Mouse (Mus musculus): ENCODE results near the gene Bbs9. TPM values are rescaled to one million over a fixed set of nuclear protein-coding genes. Genes with fewer than 3 reads are reported as not detected.
A peak's percentile ranks its signal among the peaks of the same experiment; 100 is the strongest.

Gene Bbs9
- total and polyA plus RNA-seq, 3 experiments: 6.3 to 12.4 (median 11.9) TPM

DNA sequence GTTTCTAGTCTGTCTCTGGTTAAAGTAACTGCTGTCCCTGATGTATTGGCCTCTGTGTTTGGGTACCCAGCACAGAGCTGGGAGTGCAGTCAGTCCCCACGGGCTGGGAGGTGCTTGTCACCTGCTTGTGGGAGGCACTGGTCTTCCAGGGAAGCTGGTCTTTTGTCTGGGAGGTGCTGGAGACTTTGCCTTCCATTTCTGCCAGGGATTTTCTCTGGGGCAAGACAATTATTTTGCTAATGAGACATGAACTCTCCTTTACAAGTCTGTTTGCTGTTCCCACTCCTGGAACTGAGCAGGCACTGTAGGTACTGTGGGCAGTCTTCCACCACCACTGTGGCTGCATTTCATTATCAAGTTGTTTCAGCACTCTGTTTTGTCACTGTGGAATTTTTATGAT, 223.0 kb downstream of the Bbs9 start:
- DNase-seq: no peak
- Histone ChIP-seq H3K9ac (ENCODE audit: low read depth, low read length) (no peak overlapping the region), H3K4me1 (ENCODE audit: control insufficient read depth, insufficient read depth, low read length) (no peaks in the 10 kb centered on the region), H3K79me2 (replicated peaks; ENCODE audit: control insufficient read depth, insufficient read depth, low read length) (no peaks in the 10 kb centered on the region), H3K4me3 (no peak overlapping the region), H3K27ac (no peak overlapping the region), H3K27me3 (ENCODE audit: control insufficient read depth, insufficient read depth, low read length) (no peaks in the 10 kb centered on the region), H3K36me3 (ENCODE audit: control insufficient read depth, insufficient read depth, low read length) (no peaks in the 10 kb centered on the region)
- no peak for TF ChIP-seq CTCF (IDR thresholded peaks at IDR 0.05)
- TF ChIP-seq EP300 (IDR thresholded peaks at IDR 0.05; ENCODE audit: insufficient read depth, low read depth, low read length): no peak
- TF ChIP-seq POLR2A (IDR thresholded peaks at IDR 0.05; ENCODE audit: insufficient read depth, low read depth, low read length): no peak
- WGBS: 40% methylated on average over 1 of the region's 1 CpGs
- intact Hi-C loops (cut with DNase I): no loop called here

DNA sequence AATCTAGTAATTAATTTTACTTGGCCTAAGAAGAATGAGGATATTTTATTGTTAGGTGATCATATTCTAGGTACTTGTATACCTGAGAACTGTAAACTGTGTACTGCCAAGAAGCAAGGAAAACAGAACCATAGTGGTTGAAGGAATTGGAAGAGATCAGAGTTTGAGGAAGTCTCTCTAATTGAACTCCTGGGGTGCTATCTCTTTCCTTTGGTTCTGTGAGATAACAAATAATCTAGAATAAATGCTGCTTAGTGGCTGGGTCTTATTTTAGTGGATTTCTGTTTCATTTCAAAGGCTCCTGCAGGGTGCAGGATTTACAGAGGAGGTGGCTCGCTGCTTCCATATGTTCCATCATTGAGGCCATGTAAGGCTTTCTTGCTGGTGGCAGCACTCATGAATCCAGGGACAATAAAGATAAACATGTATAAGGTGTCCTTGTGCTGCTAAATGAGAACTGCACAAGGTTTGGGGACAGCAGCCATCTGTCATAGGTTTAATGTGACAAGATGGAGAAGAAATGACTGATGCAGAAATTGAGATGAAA, 226.6 kb downstream of the Bbs9 start:
- intact Hi-C loops (cut with DNase I): loop anchor here (10.0 kb wide), 1 partner anchor 513 kb away; no protein-coding TSS in a partner anchor
- Histone ChIP-seq H3K36me3 (ENCODE audit: control insufficient read depth, insufficient read depth, low read length) (no peaks in the 10 kb centered on the region), H3K4me3 (no peak overlapping the region), H3K9ac (ENCODE audit: low read depth, low read length) (no peak overlapping the region), H3K27me3 (ENCODE audit: control insufficient read depth, insufficient read depth, low read length) (no peaks in the 10 kb centered on the region), H3K27ac (no peak overlapping the region), H3K4me1 (ENCODE audit: control insufficient read depth, insufficient read depth, low read length) (no peaks in the 10 kb centered on the region), H3K79me2 (replicated peaks; ENCODE audit: control insufficient read depth, insufficient read depth, low read length) (no peaks in the 10 kb centered on the region)
- WGBS: 68% methylated on average over 1 of the region's 1 CpGs
- no peak for TF ChIP-seq CTCF (IDR thresholded peaks at IDR 0.05)
- no peak for TF ChIP-seq POLR2A (IDR thresholded peaks at IDR 0.05; ENCODE audit: insufficient read depth, low read depth, low read length)
- TF ChIP-seq EP300 (IDR thresholded peaks at IDR 0.05; ENCODE audit: insufficient read depth, low read depth, low read length): no peak
- no peak for DNase-seq

DNA sequence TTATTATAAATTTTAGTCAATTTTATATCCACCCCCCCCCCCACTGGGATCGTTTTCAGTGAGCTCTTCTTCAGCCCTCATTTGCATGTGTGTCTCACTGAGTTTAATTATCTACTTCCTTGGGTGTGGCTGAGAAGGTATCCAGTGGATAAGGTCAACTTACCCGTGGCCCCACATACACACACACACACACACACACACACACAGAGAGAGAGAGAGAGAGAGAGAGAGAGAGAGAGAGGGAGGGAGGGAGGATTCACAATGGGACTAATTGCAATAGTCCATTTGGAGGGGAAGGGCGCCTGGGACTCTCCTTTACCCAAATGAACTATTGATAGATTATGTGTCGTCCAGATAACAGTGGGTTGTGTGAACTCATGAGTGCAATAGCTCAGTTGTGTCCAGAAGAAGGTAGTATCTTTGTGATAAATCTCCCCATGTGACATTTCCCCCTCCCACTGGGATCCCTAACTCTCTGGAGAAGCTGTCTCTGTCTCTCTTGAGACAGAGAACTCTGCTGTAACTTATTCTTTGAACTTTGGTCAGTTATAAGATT, 227.4 kb downstream of the Bbs9 start:
- Histone ChIP-seq H3K79me2 (replicated peaks; ENCODE audit: control insufficient read depth, insufficient read depth, low read length) (no peaks in the 10 kb centered on the region), H3K4me3 (no peak overlapping the region), H3K27me3 (ENCODE audit: control insufficient read depth, insufficient read depth, low read length) (no peaks in the 10 kb centered on the region), H3K36me3 (ENCODE audit: control insufficient read depth, insufficient read depth, low read length) (no peaks in the 10 kb centered on the region), H3K27ac (no peak overlapping the region), H3K9ac (ENCODE audit: low read depth, low read length) (no peak overlapping the region), H3K4me1 (ENCODE audit: control insufficient read depth, insufficient read depth, low read length) (no peaks in the 10 kb centered on the region)
- intact Hi-C loops (cut with DNase I): loop anchor here (10.0 kb wide), 1 partner anchor 512 kb away; no protein-coding TSS in a partner anchor
- no peak for DNase-seq
- 89% methylated on average over 4 of the region's 4 CpGs for WGBS
- TF ChIP-seq EP300 (IDR thresholded peaks at IDR 0.05; ENCODE audit: insufficient read depth, low read depth, low read length): no peak
- no peak for TF ChIP-seq CTCF (IDR thresholded peaks at IDR 0.05)
- TF ChIP-seq POLR2A (IDR thresholded peaks at IDR 0.05; ENCODE audit: insufficient read depth, low read depth, low read length): no peak

GRCm38 (mm10) chr9:22703541-22703940, 228.0 kb downstream of the Bbs9 start:
- DNase-seq: no peak
- intact Hi-C loops (cut with DNase I): loop anchor here (10.0 kb wide), 1 partner anchor 511 kb away; no protein-coding TSS in a partner anchor

GRCm38 (mm10) chr9:22707166-22707913, 231.8 kb downstream of the Bbs9 start:
- DNase-seq: no peak
- Histone ChIP-seq H3K79me2 (replicated peaks; ENCODE audit: control insufficient read depth, insufficient read depth, low read length) (no peaks in the 10 kb centered on the region), H3K27me3 (ENCODE audit: control insufficient read depth, insufficient read depth, low read length) (no peaks in the 10 kb centered on the region), H3K4me1 (ENCODE audit: control insufficient read depth, insufficient read depth, low read length) (no peaks in the 10 kb centered on the region; the same call in 1 of the 2 replicates), H3K27ac (no peak overlapping the region), H3K4me3 (no peak overlapping the region), H3K36me3 (ENCODE audit: control insufficient read depth, insufficient read depth, low read length) (no peaks in the 10 kb centered on the region), H3K9ac (ENCODE audit: low read depth, low read length) (no peak overlapping the region)
- 84% methylated on average over 11 of the region's 11 CpGs for WGBS
- no peak for TF ChIP-seq EP300 (IDR thresholded peaks at IDR 0.05; ENCODE audit: insufficient read depth, low read depth, low read length)
- no peak for TF ChIP-seq POLR2A (IDR thresholded peaks at IDR 0.05; ENCODE audit: insufficient read depth, low read depth, low read length)
- TF ChIP-seq CTCF (IDR thresholded peaks at IDR 0.05): no peak
- intact Hi-C loops (cut with DNase I): loop anchor here (10.0 kb wide), 1 partner anchor 507 kb away; no protein-coding TSS in a partner anchor

More at GRCm38 (mm10) chr9:22703541-22703940, 228.0 kb downstream of the Bbs9 start:
- no peaks in the 10 kb centered on the region for H3K27me3 ChIP-seq (ENCODE audit: control insufficient read depth, insufficient read depth, low read length)
- no peaks in the 10 kb centered on the region for H3K79me2 ChIP-seq (replicated peaks; ENCODE audit: control insufficient read depth, insufficient read depth, low read length)
- no peak overlapping the region for H3K27ac ChIP-seq
- 100% methylated on average over 2 of the region's 2 CpGs for WGBS
- H3K9ac ChIP-seq (ENCODE audit: low read depth, low read length): no peak overlapping the region
- H3K36me3 ChIP-seq (ENCODE audit: control insufficient read depth, insufficient read depth, low read length): no peaks in the 10 kb centered on the region
- TF ChIP-seq CTCF (IDR thresholded peaks at IDR 0.05) (peak; percentile 56), EP300 (IDR thresholded peaks at IDR 0.05; ENCODE audit: insufficient read depth, low read depth, low read length) (no peak)
- no peak overlapping the region for H3K4me3 ChIP-seq
- no peaks in the 10 kb centered on the region for H3K4me1 ChIP-seq (ENCODE audit: control insufficient read depth, insufficient read depth, low read length)

All from heart, adult 2 months (tissue).